Mouse (Mus musculus): Measurements from ENCODE around the gene Cd164l2. TPM values are rescaled to one million over a fixed set of nuclear protein-coding genes. Genes with fewer than 3 reads are reported as not detected.

Gene Cd164l2
- under 1 TPM in 1 of 2 experiments, not detected in 1; 0.51 TPM for total RNA-seq (2021)

- intact Hi-C loops (cut with DNase I) = loop anchor here (2.0 kb wide), 1 partner anchor 203 kb away; no protein-coding TSS in a partner anchor
- DNase-seq = peak in 1 of 2 experiments; percentile 40
These were observed at the start of gene Cd164l2, which contains the start of gene Gpr3 for GRCm38 (mm10) chr4:133211751-133212561. Cd164l2 (plus strand) TSS chr4:133212131. Gpr3 (minus strand) TSS chr4:133212536.

- intact Hi-C loops (cut with DNase I) = no loop called here
- no peak for DNase-seq
These were observed 49.7 kb upstream of the Cd164l2 start for GRCm38 (mm10) chr4:133162196-133162595.

DNA sequence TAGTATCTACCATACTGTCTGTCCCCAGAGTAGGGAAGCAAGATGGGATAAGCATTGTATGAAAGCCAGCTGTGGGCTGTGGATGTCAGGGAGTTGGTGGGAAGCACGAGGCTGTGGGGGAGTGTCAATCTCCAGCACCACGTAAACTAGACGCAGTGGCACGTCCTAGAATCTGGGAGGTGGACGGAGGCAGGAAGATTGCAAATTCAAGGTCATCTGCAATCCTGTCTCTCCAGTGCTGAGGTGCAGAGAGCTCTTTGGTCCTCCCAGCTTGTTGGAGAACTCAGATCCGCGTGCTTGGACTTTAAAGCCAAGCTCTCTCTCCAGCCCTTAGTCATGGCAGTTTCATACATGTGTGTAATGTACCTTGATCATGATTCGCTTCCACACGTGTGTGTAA is 45.2 kb upstream of the Cd164l2 start:
- DNase-seq = no peak
- intact Hi-C loops (cut with DNase I) = no loop called here

DNA sequence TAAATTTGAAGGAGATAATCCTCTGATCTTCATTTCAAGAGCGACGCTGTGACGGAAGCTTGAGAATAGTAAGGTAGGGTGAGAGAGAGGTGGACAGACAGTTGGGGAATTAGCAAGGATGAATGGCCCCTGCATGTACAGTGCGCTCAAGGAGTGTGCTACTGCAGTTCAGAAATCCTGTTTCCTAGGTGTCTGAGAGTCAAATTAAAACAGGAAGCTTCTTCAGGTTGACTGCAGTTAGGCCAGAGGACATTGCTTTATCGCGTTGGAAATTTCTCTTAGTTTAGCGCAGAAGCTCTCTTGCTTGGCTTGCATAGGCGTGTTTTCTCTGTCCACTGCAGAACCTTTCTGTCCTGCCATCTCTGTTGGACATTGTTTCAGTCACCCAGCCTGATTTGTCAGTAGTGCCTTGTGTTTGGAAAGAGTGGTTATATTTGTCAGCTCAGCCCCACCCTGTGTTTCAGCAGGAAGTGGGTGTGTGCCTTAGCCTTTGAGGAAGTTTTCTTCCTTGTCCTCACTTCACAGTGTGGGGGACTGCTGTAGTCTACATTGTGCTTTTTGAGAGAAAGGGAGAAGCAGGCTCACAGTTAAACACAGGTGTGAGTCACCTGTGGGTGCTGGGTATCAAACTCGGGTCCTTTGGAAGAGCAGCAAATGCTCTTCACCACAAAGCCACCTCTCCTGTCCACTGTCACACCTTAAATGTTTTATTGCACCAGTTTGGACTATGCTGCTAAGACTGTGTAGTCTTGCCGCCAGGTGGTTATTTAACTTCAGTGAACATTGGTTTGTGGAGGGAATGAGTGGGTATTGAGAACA is 42.5 kb upstream of the Cd164l2 start:
- intact Hi-C loops (cut with DNase I) = no loop called here
- peak; percentile 55 to 66 for DNase-seq

- intact Hi-C loops (cut with DNase I) = no loop called here
- no peak for DNase-seq
These were observed 41.8 kb upstream of the Cd164l2 start for GRCm38 (mm10) chr4:133170056-133170524.

DNA sequence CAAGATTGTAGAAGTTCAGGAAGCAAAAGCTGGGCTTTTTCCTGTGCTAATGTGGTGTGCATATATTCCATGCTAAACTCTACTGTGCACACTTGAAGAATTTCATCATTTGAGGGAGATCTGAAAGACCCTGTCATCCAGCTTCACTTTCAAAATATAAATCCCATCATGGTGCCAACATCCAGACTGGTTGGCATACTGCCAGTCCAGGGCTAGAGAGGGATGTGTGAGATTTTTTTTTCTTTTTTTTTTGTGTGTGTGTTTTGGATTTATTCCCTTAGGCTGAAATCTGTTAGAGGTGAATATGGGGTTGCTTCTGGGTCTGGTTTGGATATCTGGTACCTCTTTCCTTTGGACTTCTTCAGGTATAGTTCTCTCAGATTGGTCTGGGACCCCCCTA is 41.3 kb upstream of the Cd164l2 start:
- intact Hi-C loops (cut with DNase I) = no loop called here
- no peak for DNase-seq

GRCm38 (mm10) chr4:133172451-133172850 is 39.5 kb upstream of the Cd164l2 start:
- DNase-seq = no peak
- intact Hi-C loops (cut with DNase I) = no loop called here

DNA sequence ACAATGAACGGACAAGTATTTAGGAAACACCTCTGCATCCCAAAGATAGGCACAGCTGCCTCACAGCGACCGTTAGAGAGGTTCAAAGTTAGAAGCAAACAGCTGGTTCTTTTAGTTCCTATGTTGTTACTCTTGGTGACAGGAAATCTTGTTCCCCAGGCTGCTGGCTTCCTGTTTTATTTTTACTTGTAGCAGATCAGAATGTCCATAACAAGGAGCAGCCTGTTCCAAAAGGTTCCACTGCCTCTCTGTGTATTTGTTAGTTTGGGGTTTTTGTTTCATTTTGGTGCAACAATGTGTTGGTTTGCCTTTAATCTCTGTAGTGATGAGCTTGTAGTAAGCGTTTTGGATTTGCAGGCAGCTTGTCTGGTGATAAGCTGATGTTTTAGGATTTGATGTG is 37.6 kb upstream of the Cd164l2 start:
- intact Hi-C loops (cut with DNase I) = loop anchor here (2.0 kb wide), 1 partner anchor 42 kb away; no protein-coding TSS in a partner anchor
- DNase-seq = no peak

DNA sequence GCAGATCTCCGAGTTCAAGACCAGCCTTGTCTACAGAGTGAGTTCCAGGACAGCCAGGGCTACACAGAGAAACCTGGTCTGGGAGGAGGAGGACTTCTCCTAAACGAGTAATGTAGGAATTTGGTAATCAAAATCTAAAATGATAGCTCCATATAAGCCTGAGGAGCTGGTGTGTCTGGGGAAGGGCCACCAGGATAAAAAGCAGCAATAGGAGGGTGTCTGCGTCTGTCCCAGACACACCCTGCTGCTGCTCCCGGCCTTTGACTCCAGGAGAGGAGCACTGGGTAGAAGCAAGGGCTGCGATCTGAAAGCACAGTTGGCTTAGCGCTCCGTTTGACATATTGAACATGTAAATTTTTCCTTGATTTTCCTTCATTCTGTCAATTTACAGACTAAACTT is 36.7 kb upstream of the Cd164l2 start:
- no peak for DNase-seq
- intact Hi-C loops (cut with DNase I) = loop anchor here (2.0 kb wide), 1 partner anchor 42 kb away; no protein-coding TSS in a partner anchor

GRCm38 (mm10) chr4:133175998-133176760 is 35.8 kb upstream of the Cd164l2 start:
- intact Hi-C loops (cut with DNase I) = loop anchor here (2.0 kb wide), 1 partner anchor 43 kb away; no protein-coding TSS in a partner anchor

GRCm38 (mm10) chr4:133176761-133177403 is 35.0 kb upstream of the Cd164l2 start:
- intact Hi-C loops (cut with DNase I) = no loop called here
- no peak for DNase-seq

More at GRCm38 (mm10) chr4:133175998-133176760, 35.8 kb upstream of the Cd164l2 start:
- DNase-seq = no peak

DNA sequence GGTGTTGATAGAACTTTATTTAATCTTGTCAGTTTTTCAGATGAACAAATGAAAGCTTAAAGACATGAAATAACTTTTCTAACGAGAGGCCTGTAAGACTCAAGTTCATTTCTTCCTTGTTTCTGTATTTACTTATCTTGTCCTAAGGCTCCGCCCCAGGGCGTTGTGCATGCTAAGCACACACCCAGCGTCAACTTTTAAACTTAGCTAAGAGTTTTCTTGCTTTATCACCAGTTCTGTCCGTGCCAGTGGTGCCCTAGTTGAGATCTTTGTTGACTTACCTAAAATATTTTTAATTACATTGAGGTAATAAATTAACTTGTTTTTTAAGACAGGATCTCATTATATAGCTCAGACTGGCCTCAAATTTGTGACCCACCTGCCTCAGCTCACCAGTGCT is 33.6 kb upstream of the Cd164l2 start:
- no peak for DNase-seq
- intact Hi-C loops (cut with DNase I) = no loop called here

- DNase-seq = no peak
- intact Hi-C loops (cut with DNase I) = no loop called here
These were observed 32.7 kb upstream of the Cd164l2 start for GRCm38 (mm10) chr4:133179258-133179657.

DNA sequence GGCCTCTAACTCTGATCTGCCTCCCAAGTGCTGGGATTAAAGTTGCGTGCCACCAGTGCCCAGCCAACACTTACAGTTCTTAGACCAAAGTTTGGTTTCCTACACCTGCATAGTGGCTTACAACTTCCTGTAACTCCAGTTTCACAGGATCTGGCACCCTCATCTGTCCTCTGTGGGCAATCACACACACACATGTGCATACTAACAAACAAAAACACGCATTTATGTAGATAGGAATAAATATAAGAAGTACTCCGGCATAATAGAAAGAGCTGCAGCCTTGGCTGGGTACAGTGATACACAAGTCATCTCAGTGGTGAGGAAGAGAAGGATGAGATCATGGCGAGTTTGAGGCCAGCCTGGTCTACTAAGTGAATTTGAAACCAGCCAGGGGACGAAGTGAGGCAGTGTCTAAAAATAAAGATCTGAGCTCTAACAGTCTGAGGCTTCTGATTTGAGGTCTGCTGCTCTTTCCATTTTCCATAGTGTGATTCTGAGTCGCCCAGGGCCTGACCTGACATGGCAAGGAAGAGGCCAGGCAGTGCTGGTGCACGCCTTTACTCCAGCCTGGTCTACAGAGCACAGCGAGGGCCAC is 29.4 kb upstream of the Cd164l2 start:
- no peak for DNase-seq
- intact Hi-C loops (cut with DNase I) = no loop called here

DNA sequence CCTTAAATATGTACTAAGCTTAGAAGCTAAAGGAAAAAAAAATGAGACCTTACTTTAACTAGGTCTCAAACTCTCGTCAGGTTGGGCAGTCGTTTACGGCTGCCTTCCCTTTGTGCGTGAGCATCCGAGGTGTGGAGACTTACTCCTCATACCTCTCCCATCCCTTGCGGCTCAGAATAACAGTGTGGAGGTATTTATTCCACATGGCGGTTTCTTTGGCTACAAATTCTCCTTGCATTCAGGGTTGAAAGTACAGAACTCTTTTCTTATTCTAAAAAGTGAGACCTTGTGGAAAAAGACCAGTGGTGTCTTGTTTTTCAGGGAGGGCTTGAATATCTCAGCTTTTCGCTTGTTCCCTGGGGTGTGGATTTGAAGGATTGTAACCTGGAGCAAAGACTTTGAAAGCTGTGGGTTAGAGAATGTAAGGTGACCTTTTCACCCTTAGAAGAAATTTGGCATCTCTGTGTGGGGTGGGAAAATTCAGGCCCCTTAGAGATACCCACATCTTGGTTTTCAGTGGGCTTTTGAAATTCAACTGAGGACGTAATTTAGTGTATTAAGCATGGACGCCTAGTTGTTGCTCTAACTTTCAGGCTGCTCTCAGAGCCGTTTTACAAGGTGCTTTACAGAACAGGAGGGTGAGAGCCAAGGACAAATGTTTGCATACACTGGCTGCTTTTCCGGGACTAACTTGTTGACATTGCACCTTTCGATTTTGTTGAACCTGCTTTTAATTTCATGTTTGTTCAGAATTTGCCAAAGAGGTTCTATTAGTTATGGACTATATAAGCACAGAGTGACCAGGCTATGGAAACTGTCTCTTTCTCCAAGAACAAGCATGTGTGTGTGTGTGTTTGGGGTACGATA is 27.7 kb upstream of the Cd164l2 start:
- no peak for DNase-seq
- intact Hi-C loops (cut with DNase I) = no loop called here

DNA sequence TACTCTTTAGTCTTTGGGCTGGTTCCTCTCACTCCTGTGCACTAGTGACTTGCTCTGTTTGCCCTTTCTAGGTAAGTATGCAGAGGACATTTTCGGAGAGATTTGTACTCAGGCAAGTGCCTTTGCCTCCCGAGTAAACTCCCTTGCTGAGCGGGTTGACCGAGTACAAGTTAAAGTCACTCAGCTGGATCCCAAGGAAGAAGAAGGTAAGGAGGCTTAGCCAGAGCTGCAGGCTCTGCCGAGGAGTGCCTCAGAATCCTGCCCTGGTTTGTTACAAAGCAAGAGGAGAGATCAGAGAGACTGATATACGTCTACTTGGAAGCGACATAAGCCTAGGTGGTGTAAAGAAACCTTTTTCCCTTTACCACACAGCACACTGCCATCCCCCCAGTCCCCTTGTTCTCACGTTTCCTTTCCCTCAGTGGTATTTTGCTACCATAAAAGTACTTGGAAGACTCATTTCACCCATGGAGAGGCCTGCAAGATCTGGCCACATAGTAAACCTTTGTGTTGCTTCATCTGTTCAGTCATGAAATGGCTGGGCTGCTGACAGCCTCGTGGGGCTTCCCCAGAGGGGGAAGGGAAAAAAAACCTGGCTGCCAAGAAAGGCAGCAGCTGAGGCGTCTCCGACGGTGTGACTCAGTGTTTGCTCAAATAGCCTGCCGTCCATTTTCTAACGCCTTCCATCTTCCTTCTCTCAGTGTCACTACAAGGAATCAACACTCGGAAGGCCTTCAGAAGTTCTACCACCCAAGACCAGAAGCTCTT is 26.8 kb upstream of the Cd164l2 start:
- intact Hi-C loops (cut with DNase I) = no loop called here
- peak; percentile 68 to 70 for DNase-seq

- no peak for DNase-seq
- intact Hi-C loops (cut with DNase I) = no loop called here
These were observed 26.0 kb upstream of the Cd164l2 start for GRCm38 (mm10) chr4:133185893-133186292.

- DNase-seq = no peak
- intact Hi-C loops (cut with DNase I) = no loop called here
These were observed 25.1 kb upstream of the Cd164l2 start for GRCm38 (mm10) chr4:133186856-133187255.

All from heart, postnatal 36 days (tissue).